Mouse (Mus musculus) liver, embryonic 14.5 days (tissue): ENCODE measurements around the gene Mctp1. TPM values are rescaled to one million over a fixed set of nuclear protein-coding genes. Genes with fewer than 3 reads are reported as not detected.

Experiments used
- ATAC-seq: fragments of 200-750 bp; cut with Nextera tagmentation; 2 replicates; pipeline ENCODE4 v1.8.0; 2017; ENCODE audit warnings: moderate number of reproducible peaks, mild to moderate bottlenecking, moderate library complexity; ENCODE audit not compliant: insufficient read depth
- DNase-seq, 3 experiments: peaks; one replicate each; pipeline ENCODE4 v3.0.0-alpha.2; 2012 to 2013; ENCODE audit warnings: low read depth in 3 of 3, low spot score in 3 of 3
- H3K27ac ChIP-seq: fragments of 300-500 bp; sonication (generic); 2 replicates; pipeline ENCODE4 v1.5.1; 2014; ENCODE audit warnings: moderate library complexity, mild to moderate bottlenecking, control low read depth, inconsistent platforms
- H3K27me3 ChIP-seq: fragments of 300-500 bp; sonication (generic); 2 replicates; pipeline ENCODE4 v1.6.1; 2014; ENCODE audit warnings: mild to moderate bottlenecking, low read length, moderate library complexity; ENCODE audit not compliant: control insufficient read depth, insufficient read depth
- H3K36me3 ChIP-seq: fragments of 300-500 bp; sonication (generic); replicated peaks from 2 replicates; pipeline ENCODE4 v1.6.1; 2014; ENCODE audit warnings: low read depth; ENCODE audit not compliant: control insufficient read depth, insufficient read depth
- H3K4me1 ChIP-seq, 2 experiments: fragments of 200-500 bp in 1 of 2; fragments of 300-500 bp in 1 of 2; sonication (generic) in 1 of 2; replicated peaks; 2 replicates each; pipeline ENCODE4 v1.6.1; 2012 to 2014; ENCODE audit warnings: antibody characterized with exemption in 1 of 2, inconsistent platforms in 1 of 2, low read length in 1 of 2; ENCODE audit not compliant: control insufficient read depth in 2 of 2, insufficient read depth in 2 of 2
- H3K4me2 ChIP-seq: fragments of 300-500 bp; sonication (generic); 2 replicates; pipeline ENCODE4 v1.6.1; 2014; ENCODE audit warnings: low read depth, mild to moderate bottlenecking, control low read depth, moderate library complexity
- H3K4me3 ChIP-seq, 2 experiments: fragments of 200-500 bp in 1 of 2; fragments of 300-500 bp in 1 of 2; sonication (generic) in 1 of 2; 2 replicates each; pipeline ENCODE4 v1.5.1; 2012 to 2014; ENCODE audit warnings: low read depth in 2 of 2, low read length in 2 of 2, mild to moderate bottlenecking in 2 of 2, control low read depth in 1 of 2, inconsistent platforms in 1 of 2, moderate library complexity in 1 of 2; ENCODE audit not compliant: insufficient read depth in 1 of 2
- H3K9ac ChIP-seq: fragments of 300-500 bp; sonication (generic); replicated peaks from 2 replicates; pipeline ENCODE4 v1.6.1; 2014; ENCODE audit warnings: mild to moderate bottlenecking, control low read depth, moderate library complexity
- H3K9me3 ChIP-seq: fragments of 300-500 bp; sonication (generic); 2 replicates; pipeline ENCODE4 v1.6.1; 2016; ENCODE audit warnings: low read length, mixed read lengths; ENCODE audit not compliant: control insufficient read depth
- CTCF ChIP-seq: IDR thresholded peaks from 2 replicates; pipeline ENCODE4 v1.5.1; 2016; ENCODE audit warnings: antibody characterized with exemption, low read depth, control low read depth
- EP300 ChIP-seq: IDR thresholded peaks from 2 replicates; pipeline ENCODE4 v1.6.1; 2016; ENCODE audit warnings: antibody characterized with exemption, low read depth
- WGBS: fragments of 180-500 bp; shearing (Covaris S2); extraction: QIAGEN DNeasy Blood & Tissue Kit; methylation state at CpG from one replicate; pipeline ENCODE4 v1.1.7; 2014; ENCODE audit not compliant: insufficient replicate concordance; 5-methylcytosine and 5-hydroxymethylcytosine counted together
- polyA plus RNA-seq, 2 experiments: library from polyadenylated mRNA; depleted of rRNA in 1 of 2; stranded (reverse) in 1 of 2; unstranded in 1 of 2; fragments of >200 nt; fragmentation: Nextera tagmentation in 1 of 2; extraction: Ambion mirVana in 1 of 2; gene quantifications; 2 replicates each; pipeline versions ENCODE4 v1.2.1 to v1.2.3; 2012 to 2014

Gene Mctp1
- polyA plus RNA-seq, 2 experiments: 0.50 to 0.99 TPM

GRCm38 (mm10) chr13:76803799-76804198 lies 419.5 kb downstream of the Mctp1 start:
- Histone ChIP-seq H3K36me3 (no peaks in the 10 kb centered on the region), H3K27me3 (no peaks in the 10 kb centered on the region), H3K4me3 (no peak overlapping the region), H3K9ac (no peak overlapping the region), H3K4me1 (no peaks in the 10 kb centered on the region), H3K27ac (no peak overlapping the region), H3K9me3 (no peaks in the 10 kb centered on the region), H3K4me2 (no peak overlapping the region)
- TF ChIP-seq CTCF (no peak), EP300 (no peak)
- WGBS: 69% methylated on average over 6 of the region's 6 CpGs
- DNase-seq: no peak
- ATAC-seq: no peak

GRCm38 (mm10) chr13:76808871-76809390 lies 424.6 kb downstream of the Mctp1 start:
- no peaks in the 10 kb centered on the region for H3K36me3 ChIP-seq
- 58% methylated on average over 1 of the region's 1 CpGs for WGBS
- no peaks in the 10 kb centered on the region for H3K4me1 ChIP-seq
- H3K9me3 ChIP-seq: no peaks in the 10 kb centered on the region
- no peaks in the 10 kb centered on the region for H3K27me3 ChIP-seq
- no peak for ATAC-seq
- no peak for DNase-seq
- H3K27ac ChIP-seq: no peak overlapping the region
- no peak overlapping the region for H3K4me3 ChIP-seq
- no peak overlapping the region for H3K9ac ChIP-seq
- TF ChIP-seq CTCF (no peak), EP300 (no peak)
- H3K4me2 ChIP-seq: no peak overlapping the region

GRCm38 (mm10) chr13:76809802-76810201 lies 425.5 kb downstream of the Mctp1 start:
- WGBS: 31% methylated on average over 2 of the region's 2 CpGs
- H3K27ac ChIP-seq: no peak overlapping the region
- H3K4me2 ChIP-seq: no peak overlapping the region
- ATAC-seq (no peak), DNase-seq (no peak)
- H3K36me3 ChIP-seq: no peaks in the 10 kb centered on the region
- no peaks in the 10 kb centered on the region for H3K27me3 ChIP-seq
- H3K9ac ChIP-seq: no peak overlapping the region
- H3K9me3 ChIP-seq: no peaks in the 10 kb centered on the region
- no peaks in the 10 kb centered on the region for H3K4me1 ChIP-seq
- H3K4me3 ChIP-seq: no peak overlapping the region
- TF ChIP-seq CTCF (no peak), EP300 (no peak)

GRCm38 (mm10) chr13:76810496-76810939 lies 426.2 kb downstream of the Mctp1 start:
- H3K27ac ChIP-seq: no peak overlapping the region
- no peak for DNase-seq
- no peak for ATAC-seq
- H3K27me3 ChIP-seq: no peaks in the 10 kb centered on the region
- H3K36me3 ChIP-seq: no peaks in the 10 kb centered on the region
- H3K9ac ChIP-seq: no peak overlapping the region
- no peaks in the 10 kb centered on the region for H3K9me3 ChIP-seq
- TF ChIP-seq CTCF (no peak), EP300 (no peak)
- no peak overlapping the region for H3K4me2 ChIP-seq
- WGBS: 50% methylated on average over 7 of the region's 7 CpGs
- H3K4me1 ChIP-seq: no peaks in the 10 kb centered on the region
- H3K4me3 ChIP-seq: no peak overlapping the region

GRCm38 (mm10) chr13:76823083-76823482 lies 438.7 kb downstream of the Mctp1 start:
- no peak for ATAC-seq
- H3K9ac ChIP-seq: no peak overlapping the region
- H3K27me3 ChIP-seq: no peaks in the 10 kb centered on the region
- DNase-seq: no peak
- no peak overlapping the region for H3K27ac ChIP-seq
- no peaks in the 10 kb centered on the region for H3K4me1 ChIP-seq
- no peaks in the 10 kb centered on the region for H3K36me3 ChIP-seq
- H3K4me3 ChIP-seq: no peak overlapping the region
- H3K9me3 ChIP-seq: no peaks in the 10 kb centered on the region
- H3K4me2 ChIP-seq: no peak overlapping the region
- WGBS: 50% methylated on average over 3 of the region's 3 CpGs
- TF ChIP-seq EP300 (no peak), CTCF (no peak)
